Mouse (Mus musculus) A20 (cell line): Measurements from ENCODE around the gene Astn2.

Experiments used
- DNase-seq: peaks from one replicate; pipeline ENCODE4 v3.0.0-alpha.2; 2011; ENCODE audit warnings: low read depth, low spot score

Astn2 gene

DNA sequence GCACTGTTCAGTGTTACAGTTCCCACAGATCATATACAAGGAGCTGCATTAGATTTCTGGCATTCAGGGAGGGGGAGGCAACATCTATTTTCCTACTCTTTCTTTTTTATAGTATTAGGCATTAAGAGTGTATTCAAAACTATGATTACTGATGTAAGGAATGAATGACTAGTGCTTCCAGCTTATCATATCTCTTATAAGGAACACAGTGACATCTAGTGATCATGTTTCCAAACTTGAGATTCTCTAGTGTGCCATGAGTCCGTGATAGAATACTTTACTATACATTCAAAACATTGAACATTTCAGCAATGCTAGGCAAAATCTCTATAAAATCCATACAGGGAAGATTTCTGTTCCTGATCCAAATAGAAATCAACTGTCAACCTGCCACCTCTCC is 824.2 kb downstream of the Astn2 start:
- no peak for DNase-seq

DNA sequence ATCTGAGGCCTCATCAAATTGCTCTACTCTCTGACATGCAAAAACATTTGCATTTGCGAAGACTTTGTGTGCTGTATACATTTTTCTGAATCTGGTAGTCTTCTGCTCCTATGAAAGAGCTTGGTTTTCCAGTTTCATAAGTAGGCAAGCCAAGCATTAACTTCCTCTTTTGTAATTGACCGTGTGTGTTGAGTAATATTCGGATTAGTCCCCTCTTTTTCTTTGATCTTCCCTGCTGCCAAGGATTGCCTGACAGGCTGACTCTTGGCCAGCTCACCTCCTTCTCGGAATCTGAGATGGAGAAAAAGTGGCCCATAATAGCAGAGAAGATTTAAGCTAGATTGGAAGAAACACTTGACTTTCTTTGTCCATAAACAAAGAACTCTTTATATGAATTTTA is 838.9 kb downstream of the Astn2 start:
- DNase-seq = no peak

DNA sequence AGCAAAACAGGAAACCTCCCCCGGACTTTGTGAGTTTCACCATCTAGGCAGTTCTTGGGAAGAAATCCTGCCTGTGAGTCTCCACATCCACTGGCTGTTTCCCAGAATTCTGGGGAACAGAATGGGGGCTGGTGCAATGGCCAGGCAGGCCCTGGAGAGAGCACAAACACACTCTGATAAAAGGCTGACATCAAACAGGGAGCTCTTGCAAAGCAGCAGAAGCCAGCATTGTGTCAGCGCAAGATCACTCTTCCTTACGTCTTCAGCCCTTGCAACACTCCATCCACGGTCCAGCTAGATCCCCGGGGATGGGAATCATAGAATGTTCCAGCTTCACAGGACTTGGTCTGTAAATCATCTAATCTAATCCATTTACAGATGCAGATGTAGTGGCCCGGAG is 855.9 kb downstream of the Astn2 start:
- DNase-seq = no peak

DNA sequence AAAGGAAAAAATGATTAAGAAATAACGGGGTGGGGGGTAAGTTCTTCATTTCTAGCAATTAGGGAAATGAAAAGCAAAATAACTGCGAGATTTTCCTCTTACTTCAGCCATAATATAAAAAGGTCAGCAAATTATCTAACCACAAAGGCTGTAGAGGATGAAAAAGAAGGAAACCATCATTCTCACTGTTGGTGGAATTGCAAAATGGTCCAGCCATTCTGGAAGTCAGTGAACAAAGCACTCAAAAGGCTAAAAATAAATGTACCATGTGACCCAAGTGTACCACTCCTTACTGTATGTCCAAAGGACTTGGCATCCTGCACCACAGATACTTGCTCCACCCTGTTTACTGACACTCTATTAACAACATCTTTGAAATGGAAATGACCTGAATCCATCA is 858.8 kb downstream of the Astn2 start:
- DNase-seq = no peak

DNA sequence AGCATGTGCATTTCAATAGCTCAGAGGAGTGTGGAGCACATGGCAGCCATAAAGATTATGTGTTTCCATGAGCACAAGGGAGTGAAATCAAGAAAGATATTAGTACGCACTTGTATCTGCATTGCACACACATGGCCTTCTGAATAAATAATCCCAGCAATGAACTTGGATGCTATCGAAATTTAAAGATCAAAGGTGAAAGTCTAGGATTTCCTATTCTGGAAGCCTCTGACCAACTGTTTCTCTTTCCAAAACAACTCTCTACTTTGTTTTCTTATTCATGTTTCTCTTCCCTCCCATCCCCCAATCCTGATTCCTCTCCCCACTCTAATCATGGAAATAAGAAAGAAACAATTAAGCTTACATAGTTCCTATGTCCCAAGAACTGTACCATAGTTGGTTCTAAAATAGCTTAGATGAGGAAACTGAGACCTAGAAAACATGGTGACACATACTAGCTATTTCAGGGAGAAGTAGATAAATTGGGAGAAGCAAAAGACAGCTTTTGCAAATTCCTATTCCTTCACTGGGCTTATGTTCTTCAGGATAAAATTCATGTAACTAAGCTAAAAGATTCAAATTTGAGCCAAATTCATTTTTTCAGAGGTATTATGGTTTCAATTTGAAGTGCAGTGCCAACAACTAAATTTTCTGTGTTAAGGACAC is 872.2 kb downstream of the Astn2 start:
- DNase-seq = no peak

DNA sequence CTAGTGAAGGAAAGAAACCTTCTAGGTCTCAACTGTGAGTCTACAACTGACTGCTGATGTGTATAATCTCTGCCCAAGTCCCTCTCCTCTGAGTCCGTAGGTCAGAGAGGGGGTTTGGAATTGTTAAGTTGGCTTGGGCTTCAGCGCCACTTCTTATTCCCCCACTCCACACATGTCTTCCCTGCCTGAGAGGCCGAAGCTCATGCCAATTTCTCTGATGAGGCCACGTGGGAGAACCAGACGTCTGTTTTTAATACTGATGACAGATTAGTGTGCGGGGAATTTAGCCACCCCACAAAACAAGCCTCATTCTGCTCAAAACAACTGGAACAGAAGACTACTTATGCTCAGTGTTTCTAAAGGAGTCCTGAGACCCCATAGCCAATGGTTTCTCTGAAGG is 872.8 kb downstream of the Astn2 start:
- DNase-seq = no peak

DNA sequence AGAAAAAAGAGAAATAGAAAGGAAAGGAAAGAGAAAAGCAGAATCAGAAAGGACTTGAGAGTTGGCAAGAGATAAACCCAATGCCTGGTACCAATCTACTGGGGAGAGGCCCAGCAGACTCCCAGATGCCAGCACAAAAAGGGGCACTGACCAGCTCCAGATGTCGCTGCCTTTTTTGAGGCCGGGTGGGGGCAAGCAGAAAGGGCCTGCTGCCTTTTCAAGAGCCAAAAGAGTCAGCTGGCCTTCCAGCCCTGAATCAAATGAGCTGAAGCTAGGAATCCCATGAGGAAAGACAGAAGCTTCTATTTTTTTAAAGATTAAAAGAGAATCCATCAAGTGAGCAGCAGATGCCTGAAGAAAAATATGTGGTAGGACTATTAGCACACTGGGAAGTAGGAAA is 873.5 kb downstream of the Astn2 start:
- no peak for DNase-seq

DNA sequence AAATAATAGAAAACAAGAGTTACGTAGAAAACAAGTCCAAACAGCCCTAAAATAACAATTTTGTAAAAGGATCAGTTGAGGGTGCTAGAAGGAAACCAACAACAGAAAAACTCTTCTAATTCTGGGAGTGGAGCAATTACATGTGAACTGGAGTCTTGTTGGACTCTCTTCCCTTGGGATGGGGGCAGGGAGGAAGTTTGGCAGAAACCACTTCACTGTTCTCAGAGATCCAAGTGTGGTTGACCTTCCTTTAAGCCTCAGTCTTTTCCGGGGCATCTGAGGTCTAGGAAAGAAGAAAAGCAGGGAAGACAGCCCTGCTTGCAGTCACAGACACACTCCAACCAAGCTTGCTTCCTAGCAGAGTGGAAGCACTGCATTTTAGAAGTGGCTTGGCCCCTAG is 896.3 kb downstream of the Astn2 start:
- no peak for DNase-seq

DNA sequence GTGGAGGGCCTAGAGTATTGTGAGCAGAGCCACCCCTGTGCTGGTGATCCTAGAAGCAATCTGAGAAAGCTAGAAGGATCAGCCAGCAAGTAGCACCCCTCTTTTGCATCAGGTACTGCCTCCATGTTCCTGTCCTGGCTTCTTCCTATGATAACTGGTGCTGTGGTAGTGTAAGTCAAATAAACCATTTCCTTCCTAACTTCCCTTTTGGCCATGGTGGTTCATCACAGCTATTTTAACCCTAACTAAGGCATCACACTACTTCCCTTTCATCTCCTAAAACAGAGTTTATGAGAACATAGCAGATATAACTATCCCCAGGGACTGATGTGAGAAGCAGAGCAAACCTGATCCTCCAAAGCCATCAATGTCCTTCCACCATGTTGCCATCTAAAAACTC is 897.5 kb downstream of the Astn2 start:
- no peak for DNase-seq

DNA sequence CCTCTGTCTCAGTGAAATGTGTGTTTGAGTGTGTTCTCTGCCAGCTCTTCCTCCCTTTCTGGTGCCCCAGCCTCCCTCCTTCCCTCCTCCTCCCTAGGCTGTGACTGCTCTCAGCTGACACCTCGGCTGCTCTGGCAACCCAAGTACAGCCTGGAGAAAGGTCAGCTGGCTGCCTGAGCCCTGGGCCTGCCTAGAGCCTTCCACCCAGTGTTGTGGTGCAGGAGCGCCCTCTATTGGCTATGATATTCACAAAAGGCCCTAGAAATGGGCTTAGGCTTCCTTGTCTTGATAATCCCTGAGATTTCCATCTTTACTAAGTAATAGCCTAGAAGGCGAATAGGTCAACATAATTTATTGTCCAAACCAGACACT is 908.0 kb downstream of the Astn2 start:
- no peak for DNase-seq

DNA sequence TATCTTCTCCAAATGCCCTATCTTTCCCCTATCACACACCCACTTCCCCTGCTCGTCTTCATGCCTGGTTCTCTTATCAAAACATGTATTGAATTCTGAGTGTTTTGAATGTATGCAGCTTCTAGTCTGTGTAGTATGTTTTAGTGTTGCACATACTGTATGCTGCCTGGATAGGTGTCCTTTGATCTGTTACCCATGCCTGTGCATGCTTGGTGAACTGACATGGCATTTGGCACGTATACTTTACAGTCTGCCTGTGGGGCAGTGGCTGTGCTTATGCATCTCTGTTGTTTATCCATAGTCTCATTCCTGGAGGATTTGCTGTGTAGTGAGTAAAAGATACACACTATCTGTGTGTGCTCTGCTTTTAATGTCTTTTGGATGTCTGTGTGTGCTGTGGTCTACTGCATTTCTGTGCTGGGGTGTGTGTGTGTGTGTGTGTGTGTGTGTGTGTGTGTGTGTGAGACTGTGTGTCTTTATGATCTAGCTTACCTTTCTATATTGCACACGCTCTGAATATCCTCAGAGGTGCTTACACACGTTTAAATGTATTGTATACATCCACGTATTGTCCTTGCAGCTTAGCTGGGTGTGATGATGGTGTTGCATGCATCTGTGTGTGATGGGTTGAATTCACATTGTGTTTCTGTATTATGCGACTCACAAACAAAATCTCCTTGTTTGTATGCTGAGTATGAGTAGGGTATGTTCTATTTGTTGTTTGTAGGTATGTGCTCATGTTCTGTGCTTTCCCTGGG is 908.5 kb downstream of the Astn2 start:
- DNase-seq = no peak

DNA sequence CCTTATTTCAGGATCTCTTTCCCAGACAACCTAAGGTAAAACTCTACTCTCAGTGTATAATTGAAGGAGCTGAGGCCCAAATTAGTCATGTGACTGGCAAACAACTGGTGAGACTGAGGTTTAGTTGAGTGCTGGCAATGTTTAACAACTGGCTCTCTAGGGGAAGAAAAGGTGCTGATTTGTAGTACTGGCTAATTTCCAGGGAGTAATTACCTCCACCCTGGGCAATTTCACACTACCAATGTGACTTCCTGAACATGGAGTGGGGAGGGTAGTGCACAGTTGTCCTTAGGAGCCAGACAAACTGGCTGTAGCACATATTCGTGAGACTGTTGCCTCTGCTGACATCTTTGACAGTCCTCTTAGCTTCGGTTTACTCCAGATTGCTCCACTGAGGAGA is 912.9 kb downstream of the Astn2 start:
- DNase-seq = no peak

DNA sequence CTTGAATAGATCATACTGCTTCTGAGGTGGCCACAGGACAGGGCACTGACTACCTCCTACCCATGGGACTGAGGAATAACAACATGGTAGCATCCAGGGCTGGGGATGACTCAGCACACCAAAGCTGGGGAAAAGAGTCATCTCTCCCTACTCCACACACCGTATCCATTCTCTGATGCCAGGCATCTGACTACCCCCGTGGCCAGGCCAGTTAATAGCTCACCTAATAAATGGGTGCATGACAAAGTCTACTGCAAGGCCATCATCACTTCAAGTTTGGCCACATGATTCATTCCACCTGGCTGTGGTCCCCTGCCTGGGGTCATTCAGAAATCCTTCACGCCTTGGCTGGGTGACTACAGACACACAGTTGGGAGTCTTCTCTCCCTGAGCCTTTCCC is 914.7 kb downstream of the Astn2 start:
- DNase-seq = no peak

DNA sequence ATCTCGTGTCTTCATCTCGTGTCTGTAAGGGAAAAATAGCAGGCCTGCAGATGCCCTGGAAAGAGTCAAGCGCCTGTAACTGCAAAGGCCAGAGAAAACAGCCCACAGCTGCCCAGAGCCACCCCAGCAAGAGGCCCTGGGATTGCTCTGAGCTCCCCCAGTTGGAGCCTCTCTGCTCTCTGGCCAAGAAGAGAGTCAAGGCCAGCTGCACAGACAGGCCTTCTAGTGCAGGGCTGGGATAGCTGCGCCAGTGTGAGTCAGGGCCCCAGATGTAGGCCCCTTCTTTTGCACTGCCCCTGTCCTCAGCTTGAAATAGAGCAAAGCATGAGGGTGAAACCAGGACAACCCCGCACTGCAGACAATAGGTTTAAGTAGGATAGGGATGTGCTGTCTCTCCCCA is 922.8 kb downstream of the Astn2 start:
- DNase-seq = no peak

DNA sequence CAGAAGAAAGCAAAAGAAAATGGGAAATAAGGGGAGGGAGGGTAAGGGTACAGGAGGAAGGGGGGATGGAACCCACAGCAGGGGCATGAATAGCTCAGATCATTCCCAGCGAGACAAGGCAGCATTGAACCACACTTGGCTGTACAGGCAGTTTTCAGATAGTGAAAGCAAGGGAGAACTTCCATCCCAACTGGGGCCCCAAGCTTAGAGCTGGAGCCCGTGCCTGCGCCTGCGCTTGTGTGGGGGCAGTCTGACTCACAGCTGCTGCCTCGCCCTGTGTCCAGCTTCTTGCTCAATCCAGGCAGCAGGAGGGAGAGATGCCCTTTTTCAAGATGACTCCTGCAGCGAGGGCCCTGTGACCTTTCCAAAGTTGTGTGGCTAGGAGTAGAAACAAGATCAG is 927.3 kb downstream of the Astn2 start:
- no peak for DNase-seq

DNA sequence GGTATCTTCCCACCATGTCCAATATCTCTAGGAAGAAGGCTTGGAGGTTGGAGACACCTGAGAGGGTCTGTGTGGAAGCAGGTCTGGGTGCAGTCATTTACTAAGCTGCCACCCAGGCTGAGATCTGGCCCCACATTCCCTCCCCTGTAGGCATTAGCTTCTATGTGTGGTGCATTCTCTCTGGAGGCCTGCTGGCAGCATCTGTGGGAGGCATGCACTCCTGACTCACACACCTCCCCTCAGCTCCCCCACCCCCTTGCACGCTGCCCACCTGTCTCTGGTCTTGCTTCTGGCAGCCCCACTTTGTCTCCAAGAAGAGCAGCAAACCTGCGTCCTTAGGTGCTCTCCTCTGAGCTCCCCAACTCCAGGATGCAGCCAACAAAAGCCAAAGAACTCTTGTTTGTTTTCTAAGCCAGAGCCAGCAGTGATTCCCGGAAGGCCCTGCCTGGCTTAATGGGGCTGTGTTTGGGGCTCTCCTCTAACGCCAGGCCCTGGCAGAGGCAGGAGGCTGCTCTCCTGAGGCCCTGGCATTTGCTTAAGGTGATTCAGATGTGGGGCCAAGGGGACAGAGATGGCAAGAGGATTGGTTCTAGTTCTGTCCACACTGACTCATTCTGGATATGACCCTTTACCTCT is 928.4 kb downstream of the Astn2 start:
- no peak for DNase-seq

DNA sequence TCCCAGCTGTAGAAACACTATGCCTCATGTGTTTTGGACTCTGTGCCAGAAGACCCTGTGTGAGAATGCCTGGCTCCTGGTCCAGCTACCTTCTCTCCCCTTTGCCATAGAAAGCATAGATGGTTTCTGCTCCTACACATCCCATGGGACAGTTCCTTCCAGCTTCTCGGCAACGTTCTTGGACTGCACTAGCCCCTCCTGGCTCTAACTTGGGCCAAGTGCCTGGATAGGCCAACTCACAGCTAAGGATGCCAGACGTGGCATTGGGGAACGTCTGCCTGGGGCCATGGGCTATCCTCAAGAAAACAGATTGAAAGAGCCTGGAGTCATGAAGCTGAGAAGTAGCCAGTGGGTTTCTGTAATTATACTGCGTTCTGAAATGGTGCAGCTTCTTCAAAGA is 931.3 kb downstream of the Astn2 start:
- no peak for DNase-seq

DNA sequence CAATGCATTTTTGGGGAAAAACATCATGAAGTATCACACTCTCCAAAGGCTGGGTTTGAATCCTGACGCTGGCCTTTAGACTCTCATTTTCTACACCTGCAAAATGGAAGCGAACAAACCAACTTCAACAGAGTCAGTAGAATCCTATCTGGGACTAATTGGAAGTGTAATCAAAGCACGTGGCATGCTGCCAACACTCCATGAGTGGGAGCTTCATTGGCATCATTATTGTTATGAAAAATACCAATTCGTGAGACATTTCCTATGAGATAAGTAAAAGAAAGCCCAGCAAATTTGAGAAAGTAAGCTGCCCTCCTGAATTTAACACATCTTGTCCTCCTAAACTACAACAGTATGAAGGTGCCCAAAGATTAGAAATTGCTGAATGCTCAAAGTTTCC is 955.2 kb downstream of the Astn2 start:
- no peak for DNase-seq

DNA sequence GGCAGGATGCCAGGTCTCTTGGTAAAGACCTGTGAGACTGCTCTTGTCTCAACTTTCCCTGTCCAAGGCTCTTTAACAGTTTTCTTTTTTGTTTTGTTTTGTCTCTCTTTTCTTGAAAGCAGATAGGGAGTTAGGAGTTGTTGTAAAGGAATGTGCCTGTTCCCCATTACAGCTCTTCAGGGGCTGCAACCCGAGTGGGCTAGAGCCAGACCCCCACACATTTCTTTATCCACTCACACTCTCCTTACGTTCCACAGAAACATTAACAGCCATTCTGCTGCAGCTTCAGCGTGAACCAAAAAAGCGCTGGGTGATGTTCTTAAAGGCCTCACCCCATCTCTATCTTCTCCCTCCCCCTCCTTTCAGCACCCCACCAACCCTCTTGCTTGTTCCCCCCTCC is 962.7 kb downstream of the Astn2 start:
- no peak for DNase-seq

DNA sequence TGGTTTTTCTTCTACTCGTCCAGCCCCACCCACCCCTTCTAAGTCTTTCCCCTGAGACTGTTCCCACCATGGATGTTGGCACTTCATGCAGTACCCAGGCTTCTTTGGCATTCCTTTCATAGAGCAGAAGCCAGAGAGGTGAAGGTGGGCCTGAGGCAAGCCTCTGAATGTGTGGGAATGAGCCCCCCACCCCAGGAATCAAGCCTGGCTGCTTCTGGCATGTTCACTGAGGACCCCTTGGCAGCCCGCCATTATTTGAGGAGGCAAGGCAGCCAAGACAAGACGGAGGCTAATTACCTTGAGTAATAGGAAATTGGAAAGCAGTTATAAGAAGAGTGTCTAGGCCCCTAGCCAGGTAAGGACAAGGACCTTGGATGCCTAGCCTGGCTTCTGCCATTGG is 973.6 kb downstream of the Astn2 start:
- no peak for DNase-seq

DNA sequence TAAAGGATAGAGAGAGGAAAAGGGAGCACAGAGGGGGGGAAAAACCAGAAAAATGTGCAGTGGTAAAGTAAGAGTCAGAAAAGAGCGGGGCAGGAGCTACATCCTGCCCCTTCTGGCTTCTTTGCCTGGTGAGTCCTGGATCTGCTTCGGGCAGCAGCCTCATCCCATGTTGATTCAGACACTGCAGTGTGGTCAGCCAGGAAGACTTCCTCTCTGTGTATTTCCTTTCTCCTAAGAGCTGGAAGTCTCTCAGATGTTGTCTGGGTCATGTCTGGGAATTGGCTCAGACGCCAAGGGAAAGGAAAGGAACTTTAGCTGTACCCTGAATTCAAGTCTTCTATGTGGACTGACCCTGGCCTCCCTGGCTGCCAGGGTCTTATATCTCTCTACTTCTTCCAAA is 976.9 kb downstream of the Astn2 start:
- no peak for DNase-seq

DNA sequence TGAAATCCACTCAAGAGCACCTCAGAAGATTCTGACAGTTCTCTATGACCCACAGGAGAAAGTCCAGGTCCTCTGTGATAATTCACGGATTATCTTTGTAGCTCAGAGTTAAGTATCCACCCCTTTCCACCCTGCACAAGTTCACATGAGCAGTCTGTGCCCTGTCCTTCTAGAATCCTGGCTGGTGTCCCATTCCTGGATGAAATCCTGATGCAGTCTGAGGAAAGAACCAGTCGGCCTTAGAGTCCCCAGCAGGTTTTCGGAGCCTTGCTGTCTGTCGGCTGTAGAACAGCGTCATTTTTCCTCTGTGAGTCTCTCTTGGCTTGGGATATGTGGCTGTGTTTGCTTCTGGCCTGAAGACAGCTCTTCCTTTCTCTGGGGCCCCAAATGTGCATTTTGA is 978.0 kb downstream of the Astn2 start:
- no peak for DNase-seq

DNA sequence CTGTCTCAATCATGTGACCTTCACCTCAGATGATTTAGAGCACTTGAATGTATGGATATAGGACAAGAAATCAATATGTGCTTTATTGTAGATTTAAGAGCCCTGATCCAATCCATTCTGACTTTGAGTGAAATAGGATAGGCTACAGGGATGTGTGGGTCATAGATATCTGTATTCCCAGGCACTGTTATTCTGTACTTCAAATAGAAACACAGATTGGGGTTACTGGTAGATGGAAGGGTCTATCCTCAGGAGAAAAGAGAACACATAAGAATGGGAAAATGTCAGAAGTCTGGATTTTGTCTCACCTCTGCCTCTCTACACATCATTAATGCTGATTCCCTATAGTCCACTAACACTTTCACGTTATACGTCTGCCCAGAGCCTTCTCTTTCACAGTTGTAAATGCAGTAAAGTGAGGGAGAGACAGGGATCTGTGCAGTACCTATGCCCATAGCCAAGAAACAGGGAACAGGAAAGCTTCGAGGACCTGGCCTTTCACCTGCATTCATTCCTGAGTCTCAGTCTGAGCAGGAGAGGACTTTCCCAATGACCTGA is 981.3 kb downstream of the Astn2 start:
- no peak for DNase-seq
